Mouse (Mus musculus) embryonic facial prominence, embryonic 10.5 days (tissue): ENCODE measurements at regions not wholly inside any gene's neighbourhood (a gene's known extent, or its start where the extent isn't known, plus 50 kb on each side); places are given as distances from the start of the nearest gene placed in this dataset.

Experiments
- DNase-seq: peaks from one replicate; pipeline ENCODE4 v3.0.0-alpha.2; 2017; ENCODE audit warnings: low spot score
- H3K27ac ChIP-seq: fragments of 300-500 bp; sonication (generic); replicated peaks from 2 replicates; pipeline ENCODE4 v1.5.1; 2016; ENCODE audit warnings: mild to moderate bottlenecking
- H3K27me3 ChIP-seq: fragments of 300-500 bp; sonication (generic); replicated peaks from 2 replicates; pipeline ENCODE4 v1.6.1; 2016; ENCODE audit warnings: low read depth, mild to moderate bottlenecking; ENCODE audit not compliant: poor library complexity, severe bottlenecking
- H3K36me3 ChIP-seq: fragments of 300-500 bp; sonication (generic); replicated peaks from 2 replicates; pipeline ENCODE4 v1.6.1; 2016; ENCODE audit warnings: mild to moderate bottlenecking, moderate library complexity
- H3K4me1 ChIP-seq: fragments of 300-500 bp; sonication (generic); 2 replicates; pipeline ENCODE4 v1.6.1; 2016
- H3K4me3 ChIP-seq: fragments of 300-500 bp; sonication (generic); 2 replicates; pipeline ENCODE4 v1.5.1; 2016; ENCODE audit warnings: mild to moderate bottlenecking, moderate library complexity
- H3K9me3 ChIP-seq: fragments of 300-500 bp; sonication (generic); 2 replicates; pipeline ENCODE4 v1.6.1; 2016; ENCODE audit warnings: mild to moderate bottlenecking
- WGBS: fragments of 180-500 bp; shearing (Covaris S2); methylation state at CpG from one replicate; pipeline ENCODE4 v1.1.7; 2016; 5-methylcytosine and 5-hydroxymethylcytosine counted together

DNA sequence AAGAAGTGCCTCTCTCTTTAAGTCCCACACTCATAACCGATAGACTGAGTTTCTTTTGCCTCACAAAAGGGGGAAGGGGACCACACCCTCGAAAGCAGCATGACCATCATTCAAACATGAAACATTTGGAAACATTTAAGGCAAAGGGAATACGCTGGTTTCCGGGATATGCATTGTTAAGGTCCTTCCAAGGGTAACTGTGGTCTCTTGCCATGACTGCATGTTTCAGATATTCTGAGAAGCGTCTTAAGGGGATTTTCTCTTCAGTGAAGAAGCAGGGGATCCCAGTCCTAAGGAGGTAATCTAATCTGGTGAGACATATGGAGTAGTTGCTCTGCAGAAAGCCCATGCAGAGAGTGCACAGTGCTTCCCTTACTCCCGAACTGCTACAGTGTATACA is 258.8 kb downstream of the Mreg start:
- Histone ChIP-seq H3K27ac (no peak overlapping the region), H3K4me1 (peaks cover 7% of the 10 kb centered on the region; the same call in 1 of the 2 replicates), H3K36me3 (no peaks in the 10 kb centered on the region), H3K9me3 (no peaks in the 10 kb centered on the region), H3K27me3 (no peaks in the 10 kb centered on the region), H3K4me3 (no peak overlapping the region)
- no peak for DNase-seq
- WGBS: 72% methylated on average over 6 of the region's 6 CpGs

DNA sequence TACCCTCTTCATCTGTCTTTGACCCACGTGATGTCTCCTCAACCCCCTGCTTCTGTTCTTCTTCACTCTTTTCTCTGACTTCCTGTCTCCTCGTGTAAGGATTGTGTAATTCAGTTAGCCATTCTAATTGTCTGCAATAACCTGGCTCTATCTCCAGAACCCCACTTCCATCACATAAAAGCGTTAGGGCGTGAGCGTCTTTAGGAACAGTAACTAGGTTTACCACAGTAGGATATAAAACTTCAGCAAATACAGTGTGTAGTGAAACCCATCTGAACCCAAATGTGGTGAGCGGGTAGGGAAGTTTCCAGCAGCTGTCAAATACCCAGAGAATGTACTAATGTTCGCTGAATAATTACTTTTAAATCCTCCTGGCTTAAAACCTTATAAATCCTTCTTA is 262.6 kb downstream of the Mreg start:
- Histone ChIP-seq H3K36me3 (no peaks in the 10 kb centered on the region), H3K27me3 (no peaks in the 10 kb centered on the region), H3K9me3 (no peaks in the 10 kb centered on the region), H3K27ac (no peak overlapping the region), H3K4me3 (no peak overlapping the region), H3K4me1 (peaks cover 7% of the 10 kb centered on the region; the same call in 1 of the 2 replicates)
- no peak for DNase-seq
- 80% methylated on average over 7 of the region's 7 CpGs for WGBS

GRCm38 (mm10) chr1:71948686-71949085 is 263.4 kb downstream of the Mreg start:
- Histone ChIP-seq H3K36me3 (no peaks in the 10 kb centered on the region), H3K27ac (no peak overlapping the region), H3K4me1 (peaks cover 7% of the 10 kb centered on the region; the same call in 1 of the 2 replicates), H3K9me3 (no peaks in the 10 kb centered on the region), H3K4me3 (no peak overlapping the region), H3K27me3 (no peaks in the 10 kb centered on the region)
- DNase-seq: no peak
- WGBS: 94% methylated on average over 4 of the region's 4 CpGs

DNA sequence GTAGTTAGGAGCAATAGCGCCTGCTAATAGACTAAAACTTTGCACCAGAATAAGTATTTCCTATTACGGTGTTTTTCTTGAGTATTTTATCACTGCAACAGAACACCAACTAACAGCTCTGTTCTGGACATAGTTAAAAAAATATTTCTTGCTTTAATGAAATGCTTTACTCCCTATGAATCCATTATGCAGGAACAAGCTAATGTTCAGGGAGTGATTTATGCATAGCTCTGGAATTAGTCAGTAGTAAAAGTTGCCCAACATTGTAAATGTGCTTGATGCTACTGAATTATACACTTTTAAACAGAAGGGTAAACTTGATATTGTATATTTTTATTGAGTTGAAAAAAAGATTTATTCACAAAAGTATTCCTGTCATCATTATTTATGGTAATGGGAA is 264.6 kb downstream of the Mreg start:
- Histone ChIP-seq H3K4me1 (no peaks in the 10 kb centered on the region), H3K4me3 (no peak overlapping the region), H3K27me3 (no peaks in the 10 kb centered on the region), H3K9me3 (no peaks in the 10 kb centered on the region), H3K36me3 (no peaks in the 10 kb centered on the region), H3K27ac (no peak overlapping the region)
- no peak for DNase-seq
- WGBS: 94% methylated on average over 2 of the region's 2 CpGs

DNA sequence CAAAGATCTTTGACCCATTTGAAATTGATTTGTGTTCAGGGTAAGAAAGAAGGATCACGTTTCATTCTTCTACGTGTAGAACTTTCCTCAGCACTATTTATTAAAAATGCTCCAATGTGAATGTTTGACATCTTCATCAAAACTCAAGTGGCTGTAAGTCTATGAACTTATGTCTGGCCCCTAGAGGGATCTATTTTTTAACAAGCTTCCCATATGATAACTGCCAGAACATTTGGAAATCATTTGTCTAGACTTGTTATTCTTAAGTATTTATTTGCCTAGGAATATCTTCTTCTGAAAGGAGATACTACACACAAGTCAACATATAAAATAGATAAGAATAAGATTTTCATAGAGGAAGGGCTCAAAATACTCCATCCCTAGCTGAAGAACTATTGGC is 265.2 kb downstream of the Mreg start:
- 52% methylated on average over 2 of the region's 2 CpGs for WGBS
- Histone ChIP-seq H3K36me3 (no peaks in the 10 kb centered on the region), H3K27ac (no peak overlapping the region), H3K4me3 (no peak overlapping the region), H3K4me1 (no peaks in the 10 kb centered on the region), H3K27me3 (no peaks in the 10 kb centered on the region), H3K9me3 (no peaks in the 10 kb centered on the region)
- DNase-seq: no peak

DNA sequence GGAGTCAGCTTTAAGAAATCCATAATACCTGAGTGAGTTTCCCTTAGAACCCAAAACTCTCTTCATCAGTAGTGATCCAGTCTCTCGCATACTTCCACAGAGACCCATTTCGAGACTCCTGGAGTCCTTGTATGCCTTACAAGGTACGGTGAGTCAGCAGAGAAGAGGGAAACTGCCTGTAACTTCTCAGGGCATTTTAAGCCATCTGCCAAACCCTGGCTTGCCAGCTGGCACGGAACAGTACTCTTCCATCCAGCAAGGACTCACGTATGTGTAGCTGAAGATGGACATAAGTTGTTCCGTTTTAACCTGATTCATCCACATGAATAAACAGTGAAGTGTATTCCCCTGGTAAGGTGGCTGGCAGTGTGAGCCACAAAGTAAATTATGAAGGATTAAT is 267.0 kb downstream of the Mreg start:
- Histone ChIP-seq H3K9me3 (no peaks in the 10 kb centered on the region), H3K36me3 (no peaks in the 10 kb centered on the region), H3K4me3 (no peak overlapping the region), H3K27ac (no peak overlapping the region), H3K4me1 (0 out of 2 replicates have a peak, but pooled peaks cover 2% of the 10 kb centered on the region), H3K27me3 (no peaks in the 10 kb centered on the region)
- 93% methylated on average over 6 of the region's 6 CpGs for WGBS
- DNase-seq: no peak

- Histone ChIP-seq H3K36me3 (no peaks in the 10 kb centered on the region), H3K27ac (no peak overlapping the region), H3K4me1 (0 out of 2 replicates have a peak, but pooled peaks cover 2% of the 10 kb centered on the region), H3K4me3 (no peak overlapping the region), H3K27me3 (no peaks in the 10 kb centered on the region), H3K9me3 (no peaks in the 10 kb centered on the region)
- WGBS: 84% methylated on average over 3 of the region's 3 CpGs
- DNase-seq: no peak
These were observed 267.6 kb downstream of the Mreg start for GRCm38 (mm10) chr1:71944531-71944930.

- H3K27me3 ChIP-seq: no peaks in the 10 kb centered on the region
- no peaks in the 10 kb centered on the region for H3K9me3 ChIP-seq
- no peak overlapping the region for H3K4me3 ChIP-seq
- H3K36me3 ChIP-seq: no peaks in the 10 kb centered on the region
- peaks cover 14% of the 10 kb centered on the region; the same call in 1 of the 2 replicates for H3K4me1 ChIP-seq
- no peak overlapping the region for H3K27ac ChIP-seq
- no peak for DNase-seq
These were observed 270.0 kb downstream of the Mreg start for GRCm38 (mm10) chr1:71942145-71942544.

GRCm38 (mm10) chr1:71941688-71942087 is 270.4 kb downstream of the Mreg start:
- H3K27ac ChIP-seq: no peak overlapping the region; the same call in 1 of the 2 replicates
- no peak for DNase-seq

DNA sequence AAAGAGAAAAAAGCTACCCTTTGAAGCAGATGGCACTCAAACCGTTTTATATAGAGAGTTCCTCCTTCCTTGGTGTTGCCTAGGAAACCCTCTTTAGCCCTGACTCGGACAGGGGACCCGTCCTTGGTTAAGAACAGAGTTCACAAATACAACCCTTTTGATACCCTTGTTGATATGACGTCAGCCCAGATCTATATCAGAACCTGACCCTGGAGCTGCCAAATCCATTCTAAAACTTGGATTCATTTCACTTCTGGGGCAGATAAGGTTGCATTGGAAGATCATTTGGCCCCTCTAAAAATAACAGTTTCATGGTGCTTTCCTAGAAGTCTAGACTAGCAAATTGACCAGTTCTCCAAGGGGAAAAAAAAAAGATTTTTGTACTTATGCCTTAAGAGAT is 271.2 kb downstream of the Mreg start:
- DNase-seq: no peak
- Histone ChIP-seq H3K27me3 (no peaks in the 10 kb centered on the region), H3K4me3 (no peak overlapping the region), H3K4me1 (peaks cover 26% of the 10 kb centered on the region), H3K27ac (no peak overlapping the region; the same call in 1 of the 2 replicates), H3K36me3 (no peaks in the 10 kb centered on the region), H3K9me3 (no peaks in the 10 kb centered on the region)
- WGBS: 59% methylated on average over 4 of the region's 4 CpGs

More at GRCm38 (mm10) chr1:71941688-71942087, 270.4 kb downstream of the Mreg start:
- Histone ChIP-seq H3K9me3 (no peaks in the 10 kb centered on the region), H3K27me3 (no peaks in the 10 kb centered on the region), H3K4me3 (no peak overlapping the region), H3K4me1 (peaks cover 19% of the 10 kb centered on the region), H3K36me3 (no peaks in the 10 kb centered on the region)
- 82% methylated on average over 4 of the region's 4 CpGs for WGBS

DNA sequence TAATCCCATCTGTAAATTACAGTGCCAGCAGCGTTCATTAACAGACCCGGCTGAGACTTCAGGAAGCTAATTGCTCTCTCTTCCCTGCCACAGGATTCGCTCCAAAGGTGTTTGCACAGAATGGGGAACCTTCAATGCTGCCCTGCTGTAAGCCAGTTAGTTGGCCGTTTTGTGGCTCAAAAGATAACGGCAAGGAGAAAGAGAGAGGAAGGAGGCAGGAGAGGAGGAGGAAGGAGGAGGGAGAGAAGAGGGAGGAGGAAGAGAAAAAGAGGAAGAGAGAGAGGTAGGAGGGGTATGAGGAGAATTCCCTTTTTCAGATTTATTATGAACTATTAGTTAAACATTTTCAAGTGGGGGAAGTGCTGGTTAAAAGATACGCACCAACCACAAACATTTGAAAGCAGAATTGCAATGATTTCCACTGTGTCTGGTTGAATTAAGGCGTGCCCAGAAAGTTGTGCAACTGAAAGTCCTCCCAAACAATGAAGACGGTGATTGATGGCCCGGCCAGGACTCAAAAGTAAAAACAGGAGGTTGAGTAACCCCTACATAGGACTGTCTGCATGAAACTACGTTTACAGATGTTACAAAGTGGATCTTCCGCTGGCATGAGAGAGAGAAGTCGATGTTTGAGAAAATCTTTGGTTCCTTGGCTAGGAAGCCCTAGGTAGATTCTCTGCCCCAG is 273.6 kb downstream of the Mreg start:
- Histone ChIP-seq H3K27me3 (no peaks in the 10 kb centered on the region), H3K36me3 (no peaks in the 10 kb centered on the region), H3K9me3 (no peaks in the 10 kb centered on the region), H3K4me3 (no peak overlapping the region), H3K4me1 (peaks cover 27% of the 10 kb centered on the region), H3K27ac (no peak overlapping the region)
- no peak for DNase-seq
- 71% methylated on average over 12 of the region's 12 CpGs for WGBS

DNA sequence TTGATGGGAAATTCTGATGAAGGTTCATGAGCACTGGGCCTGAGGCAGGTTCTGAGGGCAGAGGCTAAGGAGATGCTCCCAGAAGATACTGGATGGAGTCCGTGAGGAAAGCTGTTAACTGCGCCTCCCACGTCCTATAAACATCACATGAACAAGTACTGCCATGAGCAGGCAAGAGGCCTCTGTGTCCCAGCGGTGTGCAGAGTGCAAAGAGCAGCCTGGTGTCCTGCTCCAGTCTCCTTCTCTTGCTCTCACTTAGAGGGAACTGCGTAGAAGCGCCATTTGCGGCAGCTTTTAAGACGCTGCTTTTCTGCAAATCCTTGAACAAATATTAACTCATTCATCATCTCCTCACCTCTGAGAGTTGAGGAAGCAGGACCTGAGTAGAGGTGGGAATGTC is 274.2 kb downstream of the Mreg start:
- no peaks in the 10 kb centered on the region for H3K9me3 ChIP-seq
- 0 out of 2 replicates have a peak overlapping the region, but pooled peaks have one; percentile 24 for H3K27ac ChIP-seq
- no peak for DNase-seq
- H3K27me3 ChIP-seq: no peaks in the 10 kb centered on the region
- 70% methylated on average over 8 of the region's 8 CpGs for WGBS
- no peaks in the 10 kb centered on the region for H3K36me3 ChIP-seq
- H3K4me3 ChIP-seq: no peak overlapping the region
- H3K4me1 ChIP-seq: peaks cover 27% of the 10 kb centered on the region

DNA sequence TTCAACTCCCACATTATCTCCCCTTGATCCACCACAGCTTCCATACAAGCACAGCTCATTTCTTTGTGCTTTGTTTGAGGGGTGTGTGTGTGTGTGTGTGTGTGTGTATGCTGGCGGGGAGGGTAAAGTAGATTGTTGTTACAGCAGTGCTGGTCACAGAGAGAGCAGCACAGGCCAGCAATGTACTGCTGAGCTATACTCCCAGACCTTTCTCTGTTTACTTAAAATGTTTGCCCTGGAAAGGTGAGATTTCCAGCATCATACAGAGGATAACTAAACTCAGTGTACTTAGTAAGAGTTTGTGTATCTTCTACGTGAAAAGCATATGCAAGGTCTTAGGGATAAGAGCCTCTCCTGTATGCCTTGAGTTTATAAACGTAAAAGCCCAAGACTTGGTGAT is 274.9 kb downstream of the Mreg start:
- no peaks in the 10 kb centered on the region for H3K36me3 ChIP-seq
- no peaks in the 10 kb centered on the region for H3K27me3 ChIP-seq
- H3K4me1 ChIP-seq: peaks cover 27% of the 10 kb centered on the region
- WGBS: 64% methylated on average over 3 of the region's 3 CpGs
- H3K9me3 ChIP-seq: no peaks in the 10 kb centered on the region
- no peak for DNase-seq
- H3K27ac ChIP-seq: no peak overlapping the region
- H3K4me3 ChIP-seq: no peak overlapping the region
